ENCODE assay signal across 9 mouse cellular contexts in genomic region chr9:86745926-86746581, GRCm38 (mm10). TPM values are rescaled to one million over a fixed set of nuclear protein-coding genes. Genes with fewer than 3 reads are reported as not detected.
A peak's percentile ranks its signal among the peaks of the same experiment; 100 is the strongest.
DNase-seq lines count a peak whose midpoint lies in the region; ATAC-seq and TF ChIP-seq lines count a peak whose summit lies in the region.
"Had no signal": no experiment of that assay in that cellular context is flagged by ENCODE, and none has a peak within 500 bp of the region (broad histone marks: within the 10 kb centered on the region; RNA-seq: fewer than 3 reads in every experiment).

No protein-coding gene starts in this region.

- peak; percentile 90 for TF ChIP-seq CTCF in brain, embryonic 14.5 days (IDR thresholded peaks at IDR 0.05; ENCODE audit: borderline replicate concordance, extremely low read depth, insufficient read depth, insufficient read length)
- TF ChIP-seq CTCF in heart, postnatal 0 days (IDR thresholded peaks at IDR 0.05; ENCODE audit: low read depth), result peak; percentile 99

- H3K9me3 ChIP-seq in forebrain, embryonic 11.5 days (ENCODE audit: control insufficient read depth, low read length), result no peaks in the 10 kb centered on the region
- H3K9me3 ChIP-seq in heart, postnatal 0 days (replicated peaks; ENCODE audit: control insufficient read depth, low read length), result no peaks in the 10 kb centered on the region
- no peaks in the 10 kb centered on the region for H3K9me3 ChIP-seq in liver, embryonic 16.5 days (replicated peaks; ENCODE audit: control insufficient read depth, low read length)
- H3K9me3 ChIP-seq in neural tube, embryonic 14.5 days (ENCODE audit: control insufficient read depth, low read length), result no peaks in the 10 kb centered on the region
- H3K9me3 ChIP-seq: embryonic facial prominence, embryonic 12.5 days had no signal

- H3K9ac ChIP-seq in forebrain, embryonic 11.5 days (ENCODE audit: low read length), result no peak overlapping the region
- H3K9ac ChIP-seq in heart, postnatal 0 days (replicated peaks; ENCODE audit: low read depth, low read length), result no peak overlapping the region
- no peak overlapping the region for H3K9ac ChIP-seq in liver, embryonic 16.5 days (ENCODE audit: low read depth, low read length)
- no peak overlapping the region for H3K9ac ChIP-seq in neural tube, embryonic 14.5 days (replicated peaks; ENCODE audit: low read depth, low read length)
- H3K9ac ChIP-seq: embryonic facial prominence, embryonic 12.5 days had no signal

- no peak overlapping the region for H3K27ac ChIP-seq in forebrain, embryonic 11.5 days (ENCODE audit: low read depth, low read length)
- no peak overlapping the region for H3K27ac ChIP-seq in heart, postnatal 0 days (ENCODE audit: low read depth)
- no peak overlapping the region for H3K27ac ChIP-seq in liver, embryonic 16.5 days (ENCODE audit: low read length)
- no peak overlapping the region for H3K27ac ChIP-seq in neural tube, embryonic 14.5 days (ENCODE audit: low read depth, low read length)
- H3K27ac ChIP-seq: embryonic facial prominence, embryonic 12.5 days had no signal

- no peaks in the 10 kb centered on the region for H3K27me3 ChIP-seq in forebrain, embryonic 11.5 days (ENCODE audit: control insufficient read depth, insufficient read depth, low read length)
- H3K27me3 ChIP-seq in heart, postnatal 0 days (ENCODE audit: control insufficient read depth, insufficient read depth, low read length), result no peaks in the 10 kb centered on the region
- no peaks in the 10 kb centered on the region for H3K27me3 ChIP-seq in liver, embryonic 16.5 days (ENCODE audit: control insufficient read depth, insufficient read depth, low read depth, low read length)
- H3K27me3 ChIP-seq in neural tube, embryonic 14.5 days (ENCODE audit: control insufficient read depth, insufficient read depth, low read length), result no peaks in the 10 kb centered on the region
- H3K27me3 ChIP-seq: embryonic facial prominence, embryonic 12.5 days had no signal

- no peak for TF ChIP-seq POLR2A in brain, embryonic 14.5 days (IDR thresholded peaks at IDR 0.05; ENCODE audit: borderline replicate concordance, extremely low read depth, insufficient read depth, insufficient read length, poor library complexity, severe bottlenecking)

- WGBS in forebrain, embryonic 11.5 days, result 35% methylated on average over 13 of the region's 13 CpGs
- 27% methylated on average over 13 of the region's 13 CpGs for WGBS in heart, postnatal 0 days
- WGBS in liver, embryonic 16.5 days (ENCODE audit: insufficient replicate concordance), result 26% methylated on average over 13 of the region's 13 CpGs
- 37% methylated on average over 13 of the region's 13 CpGs for WGBS in neural tube, embryonic 14.5 days

- H3K36me3 ChIP-seq in forebrain, embryonic 11.5 days (ENCODE audit: control insufficient read depth, insufficient read depth, low read length), result no peaks in the 10 kb centered on the region
- H3K36me3 ChIP-seq in heart, postnatal 0 days (replicated peaks; ENCODE audit: control insufficient read depth, insufficient read depth, low read length), result no peaks in the 10 kb centered on the region
- no peaks in the 10 kb centered on the region for H3K36me3 ChIP-seq in liver, embryonic 16.5 days (ENCODE audit: control insufficient read depth, insufficient read depth)
- H3K36me3 ChIP-seq in neural tube, embryonic 14.5 days (ENCODE audit: control insufficient read depth, insufficient read depth, low read length), result no peaks in the 10 kb centered on the region
- H3K36me3 ChIP-seq: embryonic facial prominence, embryonic 12.5 days had no signal

- H3K4me1 ChIP-seq in forebrain, embryonic 11.5 days (replicated peaks; ENCODE audit: control insufficient read depth, insufficient read depth, low read length), result peaks cover 8% of the 10 kb centered on the region; the same call in 1 of the 2 replicates
- no peaks in the 10 kb centered on the region for H3K4me1 ChIP-seq in heart, postnatal 0 days (ENCODE audit: control insufficient read depth, insufficient read depth)
- H3K4me1 ChIP-seq in liver, embryonic 16.5 days (ENCODE audit: control insufficient read depth, low read depth, low read length), result no peaks in the 10 kb centered on the region
- H3K4me1 ChIP-seq in neural tube, embryonic 14.5 days (ENCODE audit: control insufficient read depth, insufficient read depth, low read length), result peaks cover 6% of the 10 kb centered on the region; the same call in 1 of the 2 replicates

- peak; percentile 63 for ATAC-seq in CD4-positive, CD25-positive, alpha-beta regulatory T cell, adult 4 months
- ATAC-seq in forebrain, embryonic 11.5 days (replicated peaks; ENCODE audit: low FRiP score), result peak; percentile 74
- peak; percentile 84 for ATAC-seq in heart, postnatal 0 days (ENCODE audit: insufficient read depth, low read depth)
- ATAC-seq in liver, embryonic 16.5 days (ENCODE audit: low read depth), result peak; percentile 27; the same call in 1 of the 2 replicates
- peak; percentile 84 for ATAC-seq in neural tube, embryonic 14.5 days (ENCODE audit: low read depth)

- H3K4me3 ChIP-seq in forebrain, embryonic 11.5 days (ENCODE audit: low read depth, low read length), result no peak overlapping the region
- H3K4me3 ChIP-seq in heart, postnatal 0 days (ENCODE audit: low read depth, low read length), result no peak overlapping the region
- H3K4me3 ChIP-seq in liver, embryonic 16.5 days (ENCODE audit: low read depth, low read length), result no peak overlapping the region
- no peak overlapping the region for H3K4me3 ChIP-seq in neural tube, embryonic 14.5 days (ENCODE audit: low read depth, low read length)
- H3K4me3 ChIP-seq: embryonic facial prominence, embryonic 12.5 days had no signal

- no peak overlapping the region for H3K4me2 ChIP-seq in forebrain, embryonic 11.5 days (ENCODE audit: low read depth, low read length, severe bottlenecking)
- H3K4me2 ChIP-seq in heart, postnatal 0 days (ENCODE audit: low read depth, low read length), result peak overlapping the region; percentile 21; the same call in 1 of the 2 replicates
- no peak overlapping the region for H3K4me2 ChIP-seq in liver, embryonic 16.5 days (ENCODE audit: low read depth, low read length)
- H3K4me2 ChIP-seq in neural tube, embryonic 14.5 days (ENCODE audit: low read depth, low read length), result no peak overlapping the region
- H3K4me2 ChIP-seq: embryonic facial prominence, embryonic 12.5 days had no signal

- TF ChIP-seq EP300 in heart, postnatal 0 days (IDR thresholded peaks at IDR 0.05; ENCODE audit: low read depth), result no peak

- peak; percentile 94 for DNase-seq in brain, embryonic 14.5 days (ENCODE audit: low read depth)
- peak; percentile 71 for DNase-seq in forebrain, embryonic 11.5 days (ENCODE audit: low spot score)
- peak; percentile 86 for DNase-seq in heart, postnatal 0 days (ENCODE audit: low spot score)
- DNase-seq in kidney, postnatal 36 days, result peak; percentile 61 to 67
- peak; percentile 23 for DNase-seq in urinary bladder, adult 2 months (ENCODE audit: low spot score)

RNA-seq across cellular contexts. Expression of gene Prss35, which starts 2.6 kb away (rescaled TPM):
- polyA plus RNA-seq in CD4-positive, CD25-positive, alpha-beta regulatory T cell, adult 4 months (2017; shearing (Covaris generic)), result not detected
- 1.8 and 3.4 TPM in 2 replicates for polyA plus RNA-seq in brain, embryonic 14.5 days (2012; rRNA removed)
- polyA plus RNA-seq in forebrain, embryonic 11.5 days (2014; fragmentation: Nextera tagmentation; extraction: Ambion mirVana), result 2.0 and 2.3 TPM in 2 replicates
- 7.2 and 10.1 TPM in 2 replicates for total RNA-seq in heart, postnatal 0 days (2014; rRNA removed; ENCODE audit: low replicate concordance)
- 8.1 and 12.2 TPM in 2 replicates for polyA plus RNA-seq in heart, postnatal 0 days (2015; fragmentation: Nextera tagmentation; extraction: Ambion mirVana)
- polyA plus RNA-seq in liver, embryonic 16.5 days (2015; fragmentation: Nextera tagmentation; extraction: Ambion mirVana), result 1.8 and 2.5 TPM in 2 replicates
- 4.2 and 11.9 TPM in 2 replicates for polyA plus RNA-seq in neural tube, embryonic 14.5 days (2014; fragmentation: Nextera tagmentation; extraction: Ambion mirVana)
- polyA plus RNA-seq in urinary bladder, adult 2 months (2012; rRNA removed), result 17.0 and 19.4 TPM in 2 replicates

RNA-seq across cellular contexts. Expression of gene Me1, which starts 50.3 kb away (rescaled TPM):
- polyA plus RNA-seq in CD4-positive, CD25-positive, alpha-beta regulatory T cell, adult 4 months (2017; shearing (Covaris generic)), result not detected
- 13.1 and 26.8 TPM in 2 replicates for polyA plus RNA-seq in brain, embryonic 14.5 days (2012; rRNA removed)
- 10.7 and 11.2 TPM in 2 replicates for polyA plus RNA-seq in forebrain, embryonic 11.5 days (2014; fragmentation: Nextera tagmentation; extraction: Ambion mirVana)
- total RNA-seq in heart, postnatal 0 days (2014; rRNA removed; ENCODE audit: low replicate concordance), result 9.2 and 12.2 TPM in 2 replicates
- polyA plus RNA-seq in heart, postnatal 0 days (2015; fragmentation: Nextera tagmentation; extraction: Ambion mirVana), result 35.1 and 36.2 TPM in 2 replicates
- 3.7 and 4.4 TPM in 2 replicates for polyA plus RNA-seq in liver, embryonic 16.5 days (2015; fragmentation: Nextera tagmentation; extraction: Ambion mirVana)
- polyA plus RNA-seq in neural tube, embryonic 14.5 days (2014; fragmentation: Nextera tagmentation; extraction: Ambion mirVana), result 49.0 and 53.0 TPM in 2 replicates
- polyA plus RNA-seq in urinary bladder, adult 2 months (2012; rRNA removed), result 120 and 127 TPM in 2 replicates

Comparison
In these comparisons a context has a peak if more than half of its experiments do, and no peak if none do; other contexts are left out.
1. ATAC-seq: peak in every context shown above with its lines; median percentile 84 in heart, postnatal 0 days; 84 in neural tube, embryonic 14.5 days; 74 in forebrain, embryonic 11.5 days; 63 in CD4-positive, CD25-positive, alpha-beta regulatory T cell, adult 4 months; 27 in liver, embryonic 16.5 days.
2. DNase-seq: peak in every context shown above with its lines; median percentile 94 in brain, embryonic 14.5 days; 86 in heart, postnatal 0 days; 71 in forebrain, embryonic 11.5 days; 64 in kidney, postnatal 36 days; 23 in urinary bladder, adult 2 months.